Mouse (Mus musculus) embryo, embryonic 11 days (tissue): ENCODE measurements around the gene Cbx4.

Experiments used
- DNase-seq: peaks from one replicate; pipeline ENCODE4 v3.0.0-alpha.2; 2015

The Cbx4 gene

DNA sequence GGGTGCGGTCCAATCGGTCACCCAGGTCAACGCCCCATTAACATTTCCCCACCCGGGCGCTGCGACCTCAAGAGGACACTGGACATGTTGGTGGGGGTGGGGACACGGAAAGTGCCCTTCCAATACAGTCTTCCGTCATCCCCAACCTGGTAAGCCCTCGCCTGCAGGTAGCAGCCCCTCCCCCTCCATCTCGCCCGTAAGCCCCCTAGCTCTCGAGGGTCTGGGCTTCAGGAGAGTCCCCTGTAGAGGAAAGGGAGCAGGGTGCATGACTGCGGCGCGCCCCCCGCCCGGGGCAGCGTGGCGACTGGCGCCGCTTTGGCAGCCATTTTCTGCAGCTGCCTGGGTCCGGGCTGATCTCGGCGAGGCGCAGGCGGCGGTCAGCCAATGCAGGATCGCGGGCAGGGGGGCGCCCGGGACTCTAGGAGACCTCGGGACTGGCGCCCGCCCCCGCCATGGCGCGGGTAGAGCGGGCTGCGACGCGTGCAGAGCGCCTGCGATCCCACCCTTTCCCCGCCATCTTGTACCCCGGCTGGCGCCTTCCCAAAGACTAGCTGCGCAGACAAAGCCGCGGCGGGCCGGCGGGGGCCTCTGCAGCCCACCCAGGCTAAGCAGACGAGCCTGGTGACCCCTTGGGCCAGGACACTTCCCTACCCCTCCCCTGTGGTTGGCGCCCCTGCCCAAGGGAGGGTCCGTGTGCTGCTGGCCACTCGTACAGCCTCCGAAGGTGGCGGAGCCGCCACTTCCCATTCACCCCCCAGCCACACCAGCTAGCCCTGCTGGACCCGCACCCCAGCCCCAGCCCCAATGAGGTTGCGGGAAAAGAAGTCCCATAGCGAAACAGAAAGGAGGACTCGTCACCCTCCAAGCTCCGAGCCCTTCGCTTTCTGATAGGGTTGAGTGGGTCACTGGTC is 29.5 kb downstream of the Cbx4 start:
- peak; percentile 76 for DNase-seq

DNA sequence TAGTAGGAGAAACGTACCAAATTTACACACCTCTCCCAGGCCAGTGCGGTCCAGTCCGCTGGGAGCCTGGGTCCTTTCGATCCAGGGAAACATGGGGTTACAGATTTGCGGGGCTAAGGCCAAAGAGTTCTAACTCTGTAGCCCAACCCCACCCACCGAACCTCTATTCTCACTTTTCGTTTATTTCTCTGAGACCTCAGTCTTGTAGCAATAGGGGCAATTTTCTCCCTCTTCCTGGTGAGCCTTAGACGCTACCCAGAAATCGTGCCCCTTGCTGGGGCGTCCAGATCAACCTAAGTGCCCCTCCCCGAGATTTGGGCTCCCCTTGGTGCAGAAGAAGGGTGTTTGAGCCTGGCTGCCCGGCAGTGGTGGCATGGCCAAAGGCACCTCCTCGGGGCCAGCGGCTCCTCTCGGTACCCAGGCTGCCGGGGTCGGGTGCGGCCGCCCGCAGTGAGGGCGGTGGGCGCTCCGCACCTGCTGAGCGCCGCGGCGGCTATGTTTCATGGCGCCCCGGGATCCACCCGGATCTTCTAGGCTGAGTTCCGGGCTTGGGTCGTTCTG is 30.4 kb downstream of the Cbx4 start:
- DNase-seq = no peak

DNA sequence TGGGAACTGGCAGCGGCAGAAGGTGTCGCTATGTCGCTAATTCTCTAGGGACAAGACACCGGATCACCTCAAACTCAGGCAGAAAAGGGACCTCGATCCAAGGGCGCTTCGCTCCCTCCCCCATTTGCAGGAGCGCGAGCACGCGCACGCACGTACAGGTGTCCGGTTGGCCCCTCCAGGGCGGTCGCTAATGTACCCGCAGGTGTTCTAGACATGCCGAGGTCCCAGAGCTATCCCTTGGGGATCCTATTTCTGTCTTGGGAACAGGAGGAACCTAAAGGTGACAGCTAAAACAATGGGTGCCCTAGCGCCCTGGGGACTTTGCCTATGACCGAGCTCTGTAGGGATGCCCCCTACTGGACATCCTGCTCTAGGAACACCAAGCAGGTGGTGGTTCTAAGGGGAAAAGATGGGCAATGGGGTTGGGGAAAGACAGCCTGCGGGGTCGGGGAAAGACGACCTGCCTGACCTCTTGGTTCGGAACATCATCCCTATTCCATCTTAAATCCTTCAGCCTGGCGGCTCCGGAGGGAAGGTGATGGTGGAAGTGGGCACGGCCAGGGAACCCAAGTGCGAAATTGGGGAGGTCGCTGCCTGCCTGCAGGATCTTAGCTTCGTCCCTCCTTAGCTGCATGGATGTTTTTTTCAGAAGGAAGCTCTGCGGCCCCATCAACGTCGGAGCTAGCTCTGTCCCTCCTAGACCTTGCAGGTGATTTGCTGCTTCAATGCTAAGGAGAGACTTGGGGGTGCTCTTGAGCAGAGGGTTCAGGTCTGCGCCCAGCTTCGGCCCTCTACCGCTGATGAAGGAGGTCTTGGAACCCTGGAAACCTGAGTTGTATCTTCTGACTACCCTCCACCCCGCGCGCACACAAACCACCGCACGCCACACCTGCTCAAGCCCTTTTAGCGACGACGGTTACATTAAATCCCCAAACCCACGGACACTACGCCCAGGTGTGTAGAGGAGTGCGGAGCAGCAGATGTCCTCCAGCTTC is 31.4 kb downstream of the Cbx4 start:
- peak; percentile 69 for DNase-seq

DNA sequence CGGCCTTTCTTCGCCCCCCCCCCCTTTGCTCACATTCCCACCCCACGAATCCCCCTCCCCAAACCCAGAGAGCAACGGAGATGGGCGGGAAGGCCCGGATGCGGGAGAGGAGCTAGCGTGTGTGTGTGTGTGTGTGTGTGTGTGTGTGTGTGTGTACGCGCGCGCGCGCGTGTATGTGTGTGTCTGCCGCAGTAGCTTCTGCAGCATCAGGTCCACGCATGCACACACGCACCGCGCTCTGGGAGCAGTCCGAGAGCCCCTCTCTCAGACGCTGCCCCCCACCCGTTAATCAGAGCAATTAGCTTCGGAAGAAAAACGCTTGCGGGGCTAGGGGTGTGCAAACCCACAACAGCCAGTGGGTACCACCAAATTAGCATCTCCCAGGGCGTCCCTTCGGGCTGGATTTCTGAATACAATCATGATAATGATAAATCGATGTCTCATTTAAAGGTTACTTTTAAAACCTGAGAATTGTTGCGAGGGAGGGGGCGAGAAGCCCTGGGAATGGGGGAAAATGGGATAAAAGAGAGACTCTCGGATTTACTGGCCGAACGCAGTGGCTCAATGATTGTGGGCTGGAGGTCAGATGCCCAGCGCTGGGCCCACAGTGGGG is 32.2 kb downstream of the Cbx4 start:
- DNase-seq = peak; percentile 71

DNA sequence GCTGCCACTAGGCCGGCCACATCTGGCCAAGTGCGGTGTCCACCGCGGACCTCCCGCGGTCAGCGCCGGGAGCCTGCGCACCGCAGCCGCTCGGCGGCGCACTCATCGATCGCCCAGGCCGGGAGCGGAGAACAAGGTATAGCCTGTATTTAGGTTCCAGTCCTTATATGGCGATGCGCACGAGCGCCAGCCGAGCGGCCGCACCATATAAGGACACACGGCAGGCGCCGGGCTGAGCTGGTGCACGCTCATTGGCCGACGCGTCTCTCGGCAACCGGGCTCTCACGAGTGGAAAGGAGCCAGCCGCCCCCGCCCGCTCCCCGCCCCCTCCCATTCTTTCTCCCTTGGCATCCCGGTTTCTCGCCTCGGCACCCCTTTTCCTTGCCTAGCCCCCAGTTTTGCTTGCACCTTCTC is 32.8 kb downstream of the Cbx4 start:
- peak; percentile 97 for DNase-seq

DNA sequence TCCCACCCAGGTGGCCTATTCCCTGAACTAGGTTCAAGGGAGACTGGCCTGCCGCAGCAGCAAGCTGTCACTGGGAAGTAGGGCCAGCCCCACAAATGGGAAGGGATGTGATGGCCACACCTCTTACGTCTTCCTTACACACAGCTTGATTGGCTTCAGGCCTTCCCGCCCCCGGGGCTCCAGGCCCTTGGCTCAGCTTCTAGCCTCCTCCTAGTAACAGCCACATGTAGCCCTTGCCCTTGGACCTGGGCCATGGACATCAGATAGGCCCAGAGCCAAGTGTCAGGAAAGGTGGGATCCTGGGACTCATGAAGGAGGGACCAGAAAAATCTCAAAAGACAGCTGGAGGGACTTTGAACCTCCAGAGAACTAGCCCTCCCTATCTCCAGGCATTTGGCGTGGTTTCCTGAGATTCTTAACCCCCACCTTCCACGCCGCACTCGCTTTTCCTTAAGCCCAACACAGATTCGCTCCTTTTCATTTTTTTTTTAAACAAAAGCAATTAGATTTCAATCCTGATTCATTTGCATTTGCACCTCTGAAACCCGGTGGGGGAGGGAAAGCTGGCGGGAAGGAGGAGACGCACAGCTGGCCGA is 33.3 kb downstream of the Cbx4 start:
- DNase-seq = peak; percentile 75

DNA sequence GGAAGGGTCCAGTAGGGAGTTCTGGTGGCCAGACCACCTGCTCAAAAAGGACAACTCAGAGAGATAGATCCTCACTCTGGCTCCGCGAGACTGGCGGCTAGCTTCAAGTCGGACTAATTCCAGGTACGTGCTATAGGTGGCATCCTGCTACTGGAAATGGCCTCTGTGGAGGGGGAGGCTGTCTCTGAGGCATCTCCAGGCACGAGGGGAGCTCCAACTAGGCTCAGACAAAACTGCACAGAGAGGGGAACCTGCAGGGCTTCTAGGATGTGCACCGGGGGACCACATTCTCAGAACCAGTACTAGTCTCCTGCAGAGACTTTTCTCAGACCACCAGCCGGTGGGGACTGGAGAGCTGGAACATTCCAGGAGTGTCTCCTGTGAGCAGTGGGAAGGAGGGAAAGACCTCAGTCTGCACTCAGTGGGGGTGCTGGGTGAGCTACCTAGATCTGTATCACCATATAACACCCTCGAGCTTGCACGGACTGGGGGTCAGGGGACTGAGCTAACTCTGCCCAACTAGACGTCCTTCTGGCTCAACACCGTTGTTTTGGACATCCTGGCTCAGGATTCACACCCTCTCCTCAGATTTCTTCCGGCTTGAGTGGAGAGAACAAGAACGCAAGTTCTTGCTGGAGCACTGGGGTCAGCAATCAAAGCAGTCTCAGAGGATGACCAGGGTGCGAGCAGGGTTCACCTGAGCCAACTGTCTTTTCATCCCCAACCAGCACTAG is 33.9 kb downstream of the Cbx4 start:
- DNase-seq = peak; percentile 75

DNA sequence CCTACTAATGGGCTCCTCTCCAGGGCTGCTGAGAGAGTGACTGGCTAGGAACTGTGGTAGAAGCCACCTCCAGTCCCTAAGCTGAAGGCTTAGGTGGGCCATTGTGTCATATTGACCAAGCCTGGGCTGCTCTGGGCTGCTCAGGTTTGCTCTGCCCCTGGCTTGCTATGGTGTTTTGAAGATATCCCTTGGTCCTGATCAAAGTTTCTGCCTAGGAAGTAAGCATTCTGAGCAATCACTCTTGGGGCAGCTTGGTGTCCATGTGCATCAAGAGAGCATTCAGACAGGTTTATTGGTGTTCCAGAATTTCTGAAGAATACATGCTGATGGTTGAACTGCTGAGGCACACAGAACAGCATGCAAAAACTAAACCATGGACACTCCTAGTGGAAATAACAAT is 34.6 kb downstream of the Cbx4 start:
- no peak for DNase-seq

DNA sequence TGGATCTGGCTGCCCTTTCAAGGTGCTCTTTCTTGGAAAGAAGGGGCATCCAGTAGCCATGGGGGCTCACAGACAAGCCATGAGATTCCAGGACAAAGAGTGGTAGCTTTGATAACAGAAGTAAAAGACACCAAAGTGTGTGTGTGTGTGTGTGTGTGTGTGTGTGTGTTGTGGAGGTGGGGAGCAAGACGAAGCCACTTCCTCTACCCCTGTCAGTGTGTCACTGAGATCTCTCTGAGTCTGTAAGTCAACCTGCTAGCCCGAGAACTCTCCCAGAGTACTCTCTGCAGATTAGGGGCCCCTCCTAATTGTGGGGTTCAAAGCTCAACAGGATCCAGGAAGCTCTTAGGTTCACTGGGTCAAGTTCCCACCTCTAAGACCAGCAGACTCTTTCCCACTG is 35.7 kb downstream of the Cbx4 start:
- DNase-seq = no peak

DNA sequence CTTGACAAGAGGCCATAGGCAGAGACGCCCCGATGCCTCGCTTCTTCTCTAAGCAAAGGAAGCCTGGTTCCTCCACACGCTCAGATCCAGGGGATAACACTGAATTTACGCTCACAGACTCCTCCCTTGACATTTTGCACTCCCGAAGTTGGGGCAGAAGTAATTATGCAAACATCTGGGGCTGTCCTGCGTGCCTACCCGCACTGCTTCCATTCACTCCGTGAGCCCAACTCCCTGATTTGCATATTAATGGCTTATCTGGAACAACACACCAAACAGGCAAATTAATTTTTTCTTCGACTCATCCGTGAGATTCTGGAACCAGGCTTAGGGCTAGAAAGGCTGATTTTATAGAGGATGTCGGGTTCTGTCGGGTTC is 37.9 kb downstream of the Cbx4 start:
- no peak for DNase-seq

DNA sequence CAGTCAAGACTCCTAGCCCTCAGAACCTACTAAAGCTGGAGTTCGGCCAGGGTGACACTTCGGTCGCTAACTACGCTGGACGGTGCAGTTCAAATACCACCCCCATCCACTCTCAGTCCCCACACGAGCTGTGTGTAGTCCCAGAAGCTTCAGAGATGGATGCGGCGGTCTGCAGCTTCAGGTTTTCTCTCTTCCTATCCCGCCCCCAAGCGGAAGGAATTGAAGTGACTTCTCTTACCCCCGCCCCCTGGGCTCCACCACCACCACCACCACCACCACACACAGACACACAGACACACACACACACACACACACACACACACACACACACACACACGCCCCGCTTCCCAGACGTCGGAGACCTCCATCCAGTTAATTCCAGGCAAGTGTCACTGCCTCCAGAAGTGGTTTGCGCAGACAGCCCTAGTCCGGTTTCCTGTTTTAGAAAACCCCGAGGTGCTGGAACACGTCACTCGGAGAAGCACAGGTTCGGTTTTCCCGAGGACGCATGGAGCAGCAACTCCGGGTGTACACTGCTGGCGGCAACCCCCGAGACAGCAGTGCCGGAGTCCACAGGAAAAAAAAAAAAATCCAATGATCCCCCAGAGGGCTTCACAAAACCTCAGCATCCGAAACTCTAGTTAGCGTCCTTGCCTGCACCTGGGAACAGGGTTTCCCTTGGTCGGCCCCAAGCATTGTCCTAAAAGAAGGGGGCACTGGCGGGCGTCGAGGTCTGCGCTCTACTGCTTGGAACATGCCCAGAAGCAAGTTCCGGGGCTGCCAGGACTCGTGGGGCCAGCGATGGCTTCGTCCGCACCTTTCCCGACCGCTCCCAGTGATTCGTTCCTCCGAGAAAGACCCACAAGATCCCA is 38.5 kb downstream of the Cbx4 start:
- DNase-seq = peak; percentile 80

DNA sequence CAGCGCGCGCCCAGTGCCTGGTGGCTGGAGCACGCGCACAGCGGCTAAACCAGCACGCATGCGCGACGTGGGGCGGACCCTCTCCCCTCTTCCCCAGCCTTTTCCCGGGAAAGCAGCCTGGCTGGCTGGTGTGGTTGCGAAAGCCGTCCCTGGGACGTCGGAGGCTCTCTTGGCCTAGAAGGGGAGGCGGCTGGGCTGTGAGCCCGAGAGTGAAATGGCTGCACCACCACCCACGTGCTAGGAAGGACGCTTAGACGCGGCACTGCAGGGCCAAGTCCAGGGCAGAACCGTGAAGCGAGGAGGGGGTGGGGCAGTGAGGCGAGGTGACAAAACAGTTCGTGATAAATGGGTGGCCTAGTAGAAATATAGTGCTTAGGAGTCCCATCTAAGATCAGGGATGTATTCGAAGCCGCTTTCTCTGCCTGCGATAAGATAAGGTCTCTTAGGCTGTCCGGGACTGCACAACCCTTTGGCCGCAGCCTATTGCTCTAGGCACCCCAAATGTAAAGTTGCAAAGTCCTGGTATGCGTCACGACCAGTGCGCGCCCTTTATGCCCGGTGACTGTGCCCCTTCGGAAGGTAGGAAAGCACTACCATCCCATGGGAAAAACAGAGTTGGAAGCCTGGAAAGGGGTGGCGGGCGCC is 39.3 kb downstream of the Cbx4 start:
- peak; percentile 88 for DNase-seq

DNA sequence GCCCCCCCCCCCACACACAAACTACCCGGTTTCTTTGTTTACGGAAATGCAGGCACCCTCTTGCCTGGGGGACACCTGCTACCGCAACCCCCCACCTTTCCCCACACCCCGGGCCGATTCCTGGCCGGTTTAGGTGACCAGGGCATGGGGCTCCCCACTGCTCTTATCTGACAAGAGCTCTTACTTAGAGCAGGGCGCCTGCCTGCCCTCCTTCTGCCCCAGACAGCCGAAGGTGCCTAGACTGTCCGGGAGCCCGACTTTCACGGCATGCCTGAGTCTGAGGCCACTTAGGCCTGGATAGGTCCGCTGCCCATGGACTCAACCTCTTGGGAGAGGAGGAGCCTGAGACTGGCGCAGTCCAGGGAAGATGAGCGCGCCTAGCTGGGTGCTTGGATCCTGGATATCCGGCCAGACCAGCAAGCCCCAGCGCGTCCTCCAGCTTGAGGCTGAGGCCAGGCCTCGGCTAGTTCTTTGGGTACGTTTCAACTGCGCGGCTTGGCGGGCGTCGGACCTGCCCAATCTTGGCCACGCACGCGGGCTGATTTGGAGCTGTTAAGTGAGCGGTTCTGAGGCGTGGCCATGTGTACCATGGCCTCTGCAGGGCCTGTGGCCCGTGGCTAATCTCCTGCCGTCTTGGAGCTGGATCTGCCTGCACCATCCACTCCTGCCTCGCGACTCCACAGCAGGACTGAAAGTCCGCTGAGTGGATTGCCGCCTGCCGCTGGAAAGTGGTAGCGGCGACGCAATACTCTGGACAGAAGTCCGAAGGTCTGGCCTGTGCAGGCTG is 41.3 kb downstream of the Cbx4 start:
- peak; percentile 64 for DNase-seq

DNA sequence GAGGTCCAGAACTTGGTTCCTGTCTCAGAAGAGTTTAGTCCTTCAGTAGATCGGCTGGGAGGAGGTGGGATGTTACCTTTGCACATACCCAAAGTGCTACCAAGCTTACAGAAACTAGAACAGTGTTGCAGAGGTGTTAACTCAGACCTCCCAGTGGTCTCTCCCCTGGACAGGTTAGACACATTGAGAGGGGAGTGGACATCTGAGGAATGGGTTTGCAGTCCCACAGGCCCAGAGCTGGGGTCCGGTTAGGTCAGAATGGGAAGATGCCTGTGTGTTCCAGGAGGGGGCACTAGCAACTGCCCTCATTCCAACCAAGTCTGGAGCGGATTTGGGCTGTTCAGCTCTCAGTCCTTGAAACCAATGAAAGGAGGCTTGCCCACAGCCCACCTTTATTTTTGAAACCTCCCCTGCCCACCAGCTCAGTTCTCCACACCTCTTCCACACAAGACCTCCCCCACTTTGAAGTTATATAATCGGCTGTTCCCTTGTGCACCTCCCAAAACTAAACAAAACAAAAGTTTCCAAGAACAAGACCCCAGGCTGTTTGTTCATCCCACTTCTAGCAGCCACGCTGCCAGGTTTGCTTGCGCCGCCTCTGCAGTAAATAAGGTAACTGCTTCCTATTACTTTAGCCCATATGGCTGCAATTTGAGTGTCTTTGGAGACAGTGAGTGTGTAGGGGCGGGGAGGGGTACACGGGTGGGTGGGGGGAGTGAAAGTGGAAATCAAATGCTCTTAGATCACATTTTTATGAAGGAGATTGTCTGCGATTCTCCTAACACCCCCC is 42.1 kb downstream of the Cbx4 start:
- DNase-seq = peak; percentile 77

DNA sequence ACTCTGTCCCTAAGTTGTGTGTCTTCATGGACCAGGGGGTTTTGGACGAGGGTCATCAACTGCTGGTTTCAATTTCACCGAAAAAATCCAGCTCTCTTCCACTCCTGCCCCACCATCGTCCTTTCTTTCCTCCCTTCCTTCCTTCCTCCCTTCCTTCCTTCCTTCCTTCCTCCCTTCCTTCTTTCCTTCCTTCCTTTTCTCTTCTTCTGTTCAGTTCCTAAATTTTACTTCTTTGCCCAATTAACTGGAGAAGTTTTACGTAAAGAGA is 42.8 kb downstream of the Cbx4 start:
- no peak for DNase-seq

DNA sequence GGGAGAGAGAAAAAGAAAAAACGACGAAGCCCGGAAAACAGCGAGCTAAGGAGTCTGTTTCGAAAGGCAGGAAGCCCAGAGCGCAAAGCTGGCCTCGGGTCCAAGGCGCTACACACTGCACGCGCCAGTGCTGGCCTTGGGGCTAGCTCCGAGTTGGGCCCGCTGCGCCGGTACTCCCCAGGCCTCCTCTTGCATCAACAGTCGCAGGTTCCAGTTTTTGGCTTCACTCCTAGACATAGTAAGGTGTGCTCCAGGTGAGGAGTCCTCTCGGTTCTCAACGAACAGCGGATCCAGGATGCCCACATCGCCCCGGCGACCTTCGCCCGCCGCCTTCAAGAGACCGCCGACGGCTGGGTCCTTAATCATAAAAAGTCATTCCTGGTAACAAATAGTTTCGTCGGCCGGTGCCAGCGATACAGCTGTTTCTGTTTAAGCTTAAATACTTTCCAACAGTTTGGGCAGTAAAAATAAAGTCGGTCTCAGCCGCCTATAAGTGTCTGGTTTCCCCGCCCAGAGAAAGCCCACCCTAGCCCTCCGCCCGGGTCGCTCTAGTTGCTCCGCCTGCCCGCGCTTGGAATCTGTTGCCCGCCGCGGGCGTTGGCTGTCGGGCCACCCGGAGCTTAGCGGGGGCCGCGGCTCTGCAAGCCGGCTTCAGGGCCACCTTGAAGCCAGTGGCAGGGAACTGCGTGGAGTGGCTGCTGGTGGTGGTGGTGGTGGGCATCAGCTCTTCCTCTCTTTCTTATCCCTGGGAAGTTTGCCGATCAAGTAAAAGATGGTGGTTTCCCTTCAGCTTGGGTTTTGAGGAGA is 43.4 kb downstream of the Cbx4 start:
- peak; percentile 75 for DNase-seq

DNA sequence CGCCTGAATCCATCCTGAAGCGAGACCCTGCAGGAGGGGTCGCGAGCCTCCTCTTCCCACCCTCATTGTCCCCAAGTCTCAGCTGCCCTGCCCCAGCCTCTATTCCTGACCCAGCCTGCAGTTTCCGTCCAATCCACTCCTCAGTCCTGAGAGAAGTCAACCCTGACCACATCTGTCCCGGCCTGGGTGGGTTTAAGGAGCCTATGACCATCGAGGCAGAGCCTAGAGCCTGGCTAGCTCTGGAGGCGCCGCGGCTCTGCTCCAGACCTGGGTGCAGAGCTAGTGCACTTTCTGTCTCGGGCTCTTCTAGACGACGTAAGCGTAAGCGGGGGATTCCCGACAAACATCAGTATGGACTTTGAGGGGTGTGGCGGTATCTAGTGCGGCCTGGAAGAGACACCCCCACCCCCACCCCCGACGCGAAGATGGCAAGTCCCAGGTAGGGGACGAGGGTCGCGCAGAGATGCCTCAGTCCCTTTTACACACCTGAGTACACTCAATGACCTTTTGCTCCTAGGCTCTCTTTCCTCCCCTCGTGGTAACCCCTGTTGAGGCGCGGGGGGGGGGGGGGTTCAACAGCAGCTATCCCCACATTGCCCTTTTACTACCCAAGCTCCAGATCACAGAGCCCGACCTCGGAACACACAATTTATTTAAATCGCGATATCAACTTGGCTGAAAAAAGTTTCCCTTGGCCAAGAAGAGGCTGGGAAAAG is 44.1 kb downstream of the Cbx4 start:
- peak; percentile 55 for DNase-seq
